Mouse (Mus musculus) thymus, postnatal 25 days (tissue): ENCODE results near the gene Ptpn4.

Experiments used
- DNase-seq: peaks from one replicate; pipeline ENCODE4 v3.0.0; 2022

The Ptpn4 gene

GRCm38 (mm10) chr1:119804586-119804985 is 32.8 kb downstream of the Ptpn4 start:
- DNase-seq = no peak

GRCm38 (mm10) chr1:119795174-119795573 is 42.2 kb downstream of the Ptpn4 start:
- no peak for DNase-seq

- no peak for DNase-seq
These were observed 43.1 kb downstream of the Ptpn4 start for GRCm38 (mm10) chr1:119794342-119794741.

- no peak for DNase-seq
These were observed 46.8 kb downstream of the Ptpn4 start for GRCm38 (mm10) chr1:119790616-119791015.

- peak; percentile 3 for DNase-seq
These were observed 61.5 kb downstream of the Ptpn4 start for GRCm38 (mm10) chr1:119775915-119776314.

GRCm38 (mm10) chr1:119735692-119736091 is 101.7 kb downstream of the Ptpn4 start:
- no peak for DNase-seq

- no peak for DNase-seq
These were observed 102.6 kb downstream of the Ptpn4 start for GRCm38 (mm10) chr1:119734801-119735200.

- DNase-seq = no peak
These were observed 106.2 kb downstream of the Ptpn4 start for GRCm38 (mm10) chr1:119731166-119731565.

GRCm38 (mm10) chr1:119713017-119713416 is 124.4 kb downstream of the Ptpn4 start:
- no peak for DNase-seq

- no peak for DNase-seq
These were observed 130.8 kb downstream of the Ptpn4 start for GRCm38 (mm10) chr1:119706471-119707217.

GRCm38 (mm10) chr1:119696860-119697259 is 140.6 kb downstream of the Ptpn4 start:
- no peak for DNase-seq

- DNase-seq = no peak
These were observed 151.4 kb downstream of the Ptpn4 start for GRCm38 (mm10) chr1:119685773-119686558.

- DNase-seq = no peak
These were observed 155.7 kb downstream of the Ptpn4 start for GRCm38 (mm10) chr1:119681663-119682213.

- peak; percentile 28 for DNase-seq
These were observed 162.4 kb downstream of the Ptpn4 start for GRCm38 (mm10) chr1:119674984-119675383.

GRCm38 (mm10) chr1:119666904-119667303 is 170.5 kb downstream of the Ptpn4 start:
- DNase-seq = no peak

- DNase-seq = peak; percentile 9
These were observed 183.1 kb downstream of the Ptpn4 start for GRCm38 (mm10) chr1:119654307-119654706.

- no peak for DNase-seq
These were observed 187.0 kb downstream of the Ptpn4 start for GRCm38 (mm10) chr1:119650386-119650785.

- DNase-seq = no peak
These were observed 187.8 kb downstream of the Ptpn4 start for GRCm38 (mm10) chr1:119649627-119650026.

- DNase-seq = peak; percentile 80
These were observed 189.0 kb downstream of the Ptpn4 start, which contains the start of gene Epb41l5 for GRCm38 (mm10) chr1:119648205-119649111. Epb41l5 (minus strand) TSS chr1:119649000.

GRCm38 (mm10) chr1:119646356-119646755 is 191.1 kb downstream of the Ptpn4 start:
- DNase-seq = no peak

- DNase-seq = no peak
These were observed 195.0 kb downstream of the Ptpn4 start for GRCm38 (mm10) chr1:119642367-119642766.

- no peak for DNase-seq
These were observed 196.2 kb downstream of the Ptpn4 start for GRCm38 (mm10) chr1:119641090-119641812.
